Mouse (Mus musculus): Measurements from ENCODE around the gene Gzmm.

Gene Gzmm

GRCm38 (mm10) chr10:79688720-79689119, at the start of gene Gzmm:
Gzmm (plus strand) TSS chr10:79689020.
- no peak for DNase-seq (ENCODE audit: low read depth, low spot score)

GRCm38 (mm10) chr10:79645711-79646110, 43.1 kb upstream of the Gzmm start, which contains the start of gene Odf3l2:
Odf3l2 (minus strand) TSS chr10:79645738.
- no peak for DNase-seq (ENCODE audit: low read depth, low spot score)

DNA sequence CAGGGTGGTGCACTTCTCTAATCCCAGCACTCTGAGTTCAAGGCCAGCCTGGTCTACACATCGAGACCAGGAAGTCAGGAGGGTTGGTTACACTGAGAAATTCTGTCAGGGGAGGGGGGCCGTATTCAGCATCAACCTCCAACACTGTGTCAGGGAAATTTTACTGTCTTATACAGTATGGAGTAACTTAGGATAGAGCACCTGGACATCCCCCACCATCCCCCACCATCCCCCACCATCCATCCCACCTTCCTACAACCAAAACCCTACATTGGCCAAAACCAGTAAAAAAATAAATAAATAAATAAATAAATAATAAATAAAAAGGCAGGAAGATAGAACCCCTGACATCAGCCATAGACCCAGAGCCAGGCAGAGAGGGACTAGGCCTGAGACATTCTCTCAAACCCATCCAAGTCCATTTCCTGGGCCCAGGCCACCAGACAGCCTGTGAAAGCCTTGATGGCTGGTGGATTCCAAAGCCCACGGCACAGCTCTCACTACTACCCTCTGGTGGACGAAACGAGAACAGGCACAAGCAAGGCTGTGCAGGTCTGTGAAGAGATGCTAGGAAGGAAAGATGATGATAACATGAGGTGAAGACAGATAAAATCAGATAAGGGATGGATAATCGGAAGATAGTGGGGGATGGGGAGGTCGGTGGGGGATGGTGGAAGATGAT, 39.6 kb upstream of the Gzmm start:
- no peak for DNase-seq (ENCODE audit: low read depth, low spot score)

DNA sequence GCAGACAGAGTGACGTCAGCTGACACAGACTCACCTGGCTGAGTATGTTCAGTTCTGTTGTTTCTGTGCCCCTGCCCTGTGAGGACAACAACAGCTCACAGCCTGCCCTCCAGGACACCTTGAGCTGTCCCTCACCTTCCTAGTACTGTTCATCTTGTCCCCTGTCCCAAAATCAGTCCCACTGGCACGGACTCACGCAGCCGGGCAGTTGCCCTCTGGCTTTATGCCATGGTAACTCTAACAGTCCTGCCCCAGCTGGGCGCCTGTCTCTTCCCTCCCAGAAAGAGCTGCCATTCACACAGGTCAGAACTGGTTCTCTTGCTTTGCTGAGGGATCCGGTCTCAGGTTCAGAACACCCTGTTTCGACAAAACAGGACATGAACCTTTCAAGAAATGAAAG, 36.0 kb upstream of the Gzmm start:
- no peak for DNase-seq (ENCODE audit: low read depth, low spot score)

GRCm38 (mm10) chr10:79654946-79655395, 33.8 kb upstream of the Gzmm start:
- peak; percentile 69 for DNase-seq (ENCODE audit: low read depth, low spot score)

GRCm38 (mm10) chr10:79658829-79659228, 30.0 kb upstream of the Gzmm start:
- no peak for DNase-seq (ENCODE audit: low read depth, low spot score)

DNA sequence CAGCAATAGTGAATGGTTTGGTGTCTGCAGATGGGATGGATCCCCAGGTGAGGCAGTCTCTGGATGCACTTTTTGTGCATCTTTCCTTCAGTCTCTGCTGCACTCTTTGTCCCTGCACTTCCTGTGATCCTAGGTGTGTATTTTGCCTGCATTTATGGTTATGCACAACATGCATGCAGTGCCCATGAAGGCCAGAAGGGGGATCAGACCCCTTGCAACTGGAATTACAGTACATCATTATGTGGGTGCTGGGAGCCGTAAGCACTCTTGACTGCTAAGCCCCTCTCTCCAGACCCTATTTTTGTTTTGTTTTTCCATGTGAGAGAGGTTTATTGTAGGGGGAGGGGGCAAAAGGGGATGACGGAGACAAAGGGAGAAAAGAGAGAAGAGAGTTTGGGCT, 28.5 kb upstream of the Gzmm start:
- DNase-seq (ENCODE audit: low read depth, low spot score) = no peak

GRCm38 (mm10) chr10:79661861-79662260, 27.0 kb upstream of the Gzmm start:
- no peak for DNase-seq (ENCODE audit: low read depth, low spot score)

GRCm38 (mm10) chr10:79664131-79664665, 24.6 kb upstream of the Gzmm start, which contains the start of gene Madcam1:
Madcam1 (plus strand) TSS chr10:79664559.
- DNase-seq (ENCODE audit: low read depth, low spot score) = no peak

DNA sequence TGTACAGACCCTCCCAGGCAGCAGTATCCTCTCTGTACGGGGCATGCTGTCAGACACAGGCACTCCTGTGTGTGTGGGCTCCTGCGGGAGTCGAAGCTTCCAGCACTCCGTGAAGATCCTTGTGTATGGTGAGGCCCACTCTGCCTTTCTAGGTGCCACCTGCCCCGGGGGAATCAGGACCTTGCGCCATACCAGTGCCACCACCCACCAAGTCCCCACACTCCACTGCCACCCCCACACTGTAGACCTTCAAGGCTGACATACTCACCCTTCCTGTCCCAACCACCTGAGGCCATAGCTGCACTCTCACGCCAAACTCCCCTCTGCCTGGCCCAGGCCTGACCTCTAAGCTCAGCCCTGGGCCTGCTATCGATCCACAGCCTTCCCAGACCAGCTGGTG, 23.8 kb upstream of the Gzmm start:
- DNase-seq (ENCODE audit: low read depth, low spot score) = no peak

GRCm38 (mm10) chr10:79666493-79666892, 22.3 kb upstream of the Gzmm start:
- no peak for DNase-seq (ENCODE audit: low read depth, low spot score)

DNA sequence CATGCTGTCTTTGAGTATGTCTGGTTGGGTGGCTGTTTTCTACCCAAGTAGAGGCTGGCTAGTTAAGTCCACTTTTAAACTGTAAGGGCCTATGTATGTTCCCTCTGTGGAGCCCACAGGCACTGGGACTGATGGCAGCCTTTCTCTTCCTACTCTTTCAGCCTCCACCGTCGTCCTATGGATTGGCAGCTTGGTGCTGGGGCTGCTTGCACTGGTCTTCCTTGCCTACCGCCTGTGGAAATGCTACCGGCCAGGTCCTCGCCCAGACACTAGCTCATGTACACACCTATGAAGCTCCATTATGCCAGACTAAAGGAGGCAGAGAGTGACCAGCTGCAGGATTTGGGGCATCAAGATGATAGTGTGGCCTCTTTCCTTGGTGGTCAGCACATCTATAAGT, 20.7 kb upstream of the Gzmm start:
- DNase-seq (ENCODE audit: low read depth, low spot score) = no peak

DNA sequence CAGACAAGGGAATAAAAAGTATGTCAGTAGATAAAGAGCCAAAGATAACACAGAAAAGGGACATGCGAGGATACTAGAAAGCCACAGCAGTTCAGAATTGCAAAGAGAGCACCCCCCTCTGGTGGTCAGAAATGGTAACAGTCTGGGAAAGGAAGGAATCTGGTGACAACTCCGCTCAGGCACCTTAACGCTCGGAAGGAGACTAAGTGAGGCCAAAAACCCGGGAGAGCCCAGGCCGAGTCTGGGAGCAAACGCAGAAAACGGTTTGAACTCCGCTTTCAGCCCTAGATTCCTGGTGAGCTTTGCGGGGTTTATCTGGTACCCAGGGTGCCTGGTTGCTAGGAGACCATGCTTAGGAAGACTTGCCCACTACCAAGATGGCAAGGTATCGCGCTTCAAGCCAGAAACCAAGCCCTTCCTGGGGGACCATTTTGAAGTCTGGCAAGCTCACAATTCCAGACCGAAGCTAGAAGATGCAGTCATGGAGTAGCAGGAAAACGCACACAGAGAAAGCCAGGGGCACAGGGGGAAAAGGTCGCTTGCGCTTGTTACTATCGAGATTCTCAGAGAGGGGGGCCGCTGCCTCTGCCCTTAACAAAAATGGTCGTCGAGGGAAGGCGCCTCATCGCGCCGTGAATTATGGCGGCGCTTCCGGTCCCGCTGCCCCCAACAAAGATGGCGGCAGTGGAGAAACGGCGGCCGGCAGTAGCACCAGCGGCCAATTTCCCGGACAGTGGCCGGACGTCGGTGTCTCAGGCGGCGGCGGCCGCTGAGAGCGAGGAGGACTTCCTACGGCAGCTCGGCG, 19.8 kb upstream of the Gzmm start, which contains the start of gene Tpgs1:
TSS of gene Tpgs1 (plus strand) at position 599 of the 805 bp plus-strand sequence.
- peak; percentile 95 for DNase-seq (ENCODE audit: low read depth, low spot score)

DNA sequence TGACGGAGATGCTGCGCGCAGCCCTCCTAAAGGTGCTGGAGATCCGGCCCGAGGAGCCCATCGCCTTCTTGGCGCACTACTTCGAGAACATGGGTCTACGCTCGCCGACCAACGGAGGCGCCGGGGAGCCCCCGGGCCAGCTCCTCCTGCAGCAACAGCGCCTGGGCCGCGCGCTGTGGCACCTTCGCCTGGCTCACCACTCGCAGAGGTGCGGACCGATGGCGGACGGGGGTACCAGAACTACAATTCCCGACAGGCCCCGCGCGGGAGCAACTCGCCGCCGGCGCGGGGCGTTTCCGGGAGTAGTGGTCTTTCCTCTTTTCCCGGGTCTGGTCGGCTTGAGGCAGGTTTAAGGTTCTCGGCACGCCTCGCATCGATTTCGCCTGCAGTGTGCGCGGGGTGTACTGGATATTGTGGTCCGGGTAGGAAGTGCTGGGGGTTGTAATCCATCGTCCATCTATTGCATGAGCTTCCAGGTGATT, 19.2 kb upstream of the Gzmm start:
- peak; percentile 64 for DNase-seq (ENCODE audit: low read depth, low spot score)

DNA sequence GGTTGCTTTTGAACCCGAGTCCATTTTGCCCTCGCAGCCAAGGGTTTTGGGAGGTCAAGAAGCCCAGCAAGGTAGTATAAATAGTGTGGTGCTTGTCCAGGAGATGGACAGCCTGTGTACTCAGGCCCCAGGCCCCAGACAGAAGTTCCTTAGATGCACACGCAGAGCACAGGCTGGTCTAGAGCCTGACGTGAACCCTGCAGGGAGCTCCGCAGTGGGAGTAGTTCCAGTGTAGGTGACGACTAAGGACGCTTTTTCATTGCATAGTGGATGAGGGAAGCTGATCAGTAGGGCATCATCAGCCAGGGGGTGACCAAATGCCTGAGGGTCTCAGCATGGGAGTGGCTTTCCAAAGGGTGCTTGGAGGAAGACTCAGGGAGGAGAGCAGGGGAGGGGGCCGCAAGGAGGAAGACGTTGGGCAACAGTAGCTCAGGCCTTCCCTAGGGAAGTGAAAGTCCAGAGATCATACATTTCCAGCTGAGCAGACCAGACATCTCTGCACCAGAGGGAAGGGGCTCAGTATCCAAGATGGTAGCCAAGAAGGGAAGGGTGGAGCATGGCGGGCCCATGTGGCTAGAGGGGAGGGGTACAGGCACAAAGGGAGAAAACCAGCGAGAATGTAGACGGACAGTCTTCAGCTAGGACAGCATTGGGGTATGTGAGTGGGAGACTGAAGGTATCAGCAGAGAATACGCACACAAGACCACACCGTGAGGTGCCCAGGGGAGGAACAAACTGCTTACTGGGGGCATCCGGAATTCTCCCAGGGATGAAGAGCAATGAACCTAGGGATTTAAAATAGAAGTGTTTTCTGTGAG, 18.5 kb upstream of the Gzmm start:
- no peak for DNase-seq (ENCODE audit: low read depth, low spot score)

GRCm38 (mm10) chr10:79671396-79672087, 17.3 kb upstream of the Gzmm start:
- DNase-seq (ENCODE audit: low read depth, low spot score) = no peak

DNA sequence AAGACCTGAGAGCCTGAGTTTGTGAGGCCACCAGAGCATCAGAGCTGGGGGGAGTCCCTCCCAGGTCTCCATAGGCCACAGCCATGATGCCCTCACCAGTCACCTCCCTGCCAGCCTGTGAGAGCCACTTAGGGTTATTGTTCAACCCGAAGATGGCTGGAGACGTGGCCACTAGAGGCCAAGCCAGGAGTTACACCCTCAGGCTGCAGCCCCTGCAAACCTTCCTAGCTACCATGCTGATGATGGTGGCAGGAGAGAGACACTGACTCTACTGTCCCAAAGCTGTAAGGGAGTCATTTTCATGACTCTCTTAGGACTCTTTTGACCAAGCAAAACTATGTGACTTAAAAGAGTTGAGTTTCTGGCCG, 16.7 kb upstream of the Gzmm start:
- no peak for DNase-seq (ENCODE audit: low read depth, low spot score)

DNA sequence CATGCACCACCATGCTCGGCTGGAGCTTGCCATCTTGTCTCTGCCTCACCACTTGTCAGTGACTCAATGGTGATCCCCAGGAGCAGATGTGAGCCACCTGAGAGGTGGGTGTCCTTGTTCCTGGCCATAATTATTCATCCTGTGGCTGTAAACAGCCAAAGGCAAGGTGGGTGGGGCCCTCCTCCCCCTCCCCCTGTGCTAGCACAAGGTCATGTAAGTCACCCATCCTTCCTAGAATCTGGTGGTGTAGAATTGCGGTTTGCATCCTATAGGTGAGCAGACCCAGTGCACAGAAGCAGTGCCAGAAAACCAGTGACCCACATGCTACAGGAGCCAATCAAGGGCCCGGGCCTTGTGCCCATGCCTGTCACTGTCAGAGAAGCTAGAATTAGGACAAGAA, 15.8 kb upstream of the Gzmm start:
- no peak for DNase-seq (ENCODE audit: low read depth, low spot score)

- DNase-seq (ENCODE audit: low read depth, low spot score) = no peak
Observed at GRCm38 (mm10) chr10:79675346-79676035, 13.3 kb upstream of the Gzmm start.
